Mouse (Mus musculus) limb, embryonic 15.5 days (tissue): ENCODE data around the gene Pbrm1. TPM values are rescaled to one million over a fixed set of nuclear protein-coding genes. Genes with fewer than 3 reads are reported as not detected.

Source experiments
- ATAC-seq: fragments of 200-750 bp; cut with Nextera tagmentation; 2 replicates; pipeline ENCODE4 v1.8.0; 2017; ENCODE audit warnings: low read depth, moderate TSS enrichment; ENCODE audit not compliant: insufficient number of reproducible peaks, low FRiP score, low TSS enrichment
- H3K27ac ChIP-seq: fragments of 300-500 bp; sonication (generic); 2 replicates; pipeline ENCODE4 v1.5.1; 2015; ENCODE audit warnings: moderate library complexity, mild to moderate bottlenecking, inconsistent platforms
- H3K27me3 ChIP-seq: fragments of 300-500 bp; sonication (generic); 2 replicates; pipeline ENCODE4 v1.6.1; 2015; ENCODE audit warnings: inconsistent platforms
- H3K36me3 ChIP-seq: fragments of 300-500 bp; sonication (generic); 2 replicates; pipeline ENCODE4 v1.6.1; 2015; ENCODE audit warnings: inconsistent platforms
- H3K4me1 ChIP-seq: fragments of 300-500 bp; sonication (generic); 2 replicates; pipeline ENCODE4 v1.6.1; 2015; ENCODE audit warnings: inconsistent platforms
- H3K4me2 ChIP-seq: fragments of 300-500 bp; sonication (generic); 2 replicates; pipeline ENCODE4 v1.6.1; 2015; ENCODE audit warnings: mild to moderate bottlenecking, inconsistent platforms
- H3K4me3 ChIP-seq: fragments of 300-500 bp; sonication (generic); 2 replicates; pipeline ENCODE4 v1.5.1; 2015; ENCODE audit warnings: mild to moderate bottlenecking, inconsistent platforms
- H3K9ac ChIP-seq: fragments of 300-500 bp; sonication (generic); 2 replicates; pipeline ENCODE4 v1.6.1; 2015; ENCODE audit warnings: inconsistent platforms
- H3K9me3 ChIP-seq: fragments of 300-500 bp; sonication (generic); 2 replicates; pipeline ENCODE4 v1.6.1; 2016; ENCODE audit warnings: inconsistent platforms
- WGBS: fragments of 180-500 bp; shearing (Covaris S2); methylation state at CpG from one replicate; pipeline ENCODE4 v1.1.7; 2015; 5-methylcytosine and 5-hydroxymethylcytosine counted together
- polyA plus RNA-seq: library from polyadenylated mRNA; unstranded; fragments of >200 nt; fragmentation: Nextera tagmentation; extraction: Ambion mirVana; gene quantifications from 2 replicates; pipeline ENCODE4 v1.2.1, GENCODE M21; 2015

Pbrm1 gene
- polyA plus RNA-seq, 1 experiment from 2014 or later: 117 TPM

- no peak for ATAC-seq
- Histone ChIP-seq H3K4me1 (peaks cover 19% of the 10 kb centered on the region), H3K36me3 (peaks cover 64% of the 10 kb centered on the region), H3K27me3 (no peaks in the 10 kb centered on the region), H3K4me3 (no peak overlapping the region), H3K4me2 (no peak overlapping the region), H3K27ac (no peak overlapping the region), H3K9me3 (no peaks in the 10 kb centered on the region), H3K9ac (no peak overlapping the region)
- 84% methylated on average over 1 of the region's 1 CpGs for WGBS
These were observed 2.9 kb upstream of the Pbrm1 start for GRCm38 (mm10) chr14:31016063-31016462.

DNA sequence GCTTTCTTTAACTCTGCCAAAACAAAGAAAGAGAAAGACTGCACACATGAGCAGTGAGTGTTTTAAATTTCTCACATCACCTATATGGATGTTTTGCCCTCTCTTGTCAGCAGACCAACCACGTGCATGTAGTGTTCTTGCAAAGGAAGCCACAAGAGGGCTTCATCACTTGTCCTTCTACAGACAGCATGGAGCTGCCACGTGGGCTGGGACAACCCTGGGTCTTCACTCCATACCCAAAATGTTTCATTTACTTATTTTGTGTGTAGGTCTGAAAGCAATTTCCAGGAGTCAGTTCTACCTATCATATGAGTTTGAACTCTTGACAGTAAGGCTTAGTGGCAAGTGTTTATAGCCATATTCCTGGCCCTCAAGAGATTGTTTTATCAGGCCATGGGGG, 1.1 kb upstream of the Pbrm1 start:
- H3K27ac ChIP-seq: no peak overlapping the region
- no peak for ATAC-seq
- H3K4me1 ChIP-seq: peaks cover 19% of the 10 kb centered on the region
- H3K4me3 ChIP-seq: peak overlapping the region; percentile 74
- peak overlapping the region; percentile 67 for H3K4me2 ChIP-seq
- WGBS: 0% methylated on average over 2 of the region's 2 CpGs
- no peaks in the 10 kb centered on the region for H3K27me3 ChIP-seq
- no peaks in the 10 kb centered on the region for H3K9me3 ChIP-seq
- peak overlapping the region; percentile 94 for H3K9ac ChIP-seq
- H3K36me3 ChIP-seq: peaks cover 46% of the 10 kb centered on the region

- peak overlapping the region; percentile 50 for H3K4me2 ChIP-seq
- peak overlapping the region; percentile 74 for H3K4me3 ChIP-seq
- H3K27me3 ChIP-seq: no peaks in the 10 kb centered on the region
- peak overlapping the region; percentile 94 for H3K9ac ChIP-seq
- no peaks in the 10 kb centered on the region for H3K9me3 ChIP-seq
- peaks cover 37% of the 10 kb centered on the region for H3K36me3 ChIP-seq
- WGBS: 2% methylated on average over 42 of the region's 56 CpGs
- peak overlapping the region; percentile 98 for H3K27ac ChIP-seq
- peaks cover 19% of the 10 kb centered on the region for H3K4me1 ChIP-seq
- ATAC-seq: peak; percentile 92
These were observed 630 bp downstream of the Pbrm1 start for GRCm38 (mm10) chr14:31019331-31020205.

DNA sequence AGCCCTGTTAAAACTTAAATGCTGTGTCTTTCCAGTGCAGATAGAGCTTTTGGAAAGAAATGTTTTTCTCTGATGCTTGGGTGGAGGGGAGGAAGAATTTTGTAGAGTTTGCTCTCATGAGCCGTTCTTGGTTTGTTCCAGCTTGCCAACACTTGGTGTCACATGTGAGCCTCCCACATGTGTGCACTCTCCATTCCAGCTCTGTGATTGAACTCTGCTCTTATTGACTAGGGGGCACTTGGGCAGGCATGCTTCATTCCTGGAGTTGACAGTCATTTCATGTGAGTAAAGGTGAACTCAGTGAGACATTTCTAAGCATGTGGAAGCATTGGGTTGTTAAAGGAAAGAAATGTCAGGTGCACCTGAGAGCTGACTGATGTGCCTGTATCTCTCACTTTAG, 3.6 kb downstream of the Pbrm1 start:
- no peaks in the 10 kb centered on the region for H3K27me3 ChIP-seq
- ATAC-seq: no peak
- no peak overlapping the region for H3K4me3 ChIP-seq
- H3K4me2 ChIP-seq: no peak overlapping the region
- peaks cover 13% of the 10 kb centered on the region for H3K4me1 ChIP-seq
- 38% methylated on average over 1 of the region's 1 CpGs for WGBS
- H3K27ac ChIP-seq: no peak overlapping the region
- no peak overlapping the region for H3K9ac ChIP-seq
- peaks cover 34% of the 10 kb centered on the region for H3K36me3 ChIP-seq
- no peaks in the 10 kb centered on the region for H3K9me3 ChIP-seq

- 76% methylated on average over 3 of the region's 3 CpGs for WGBS
- Histone ChIP-seq H3K27ac (no peak overlapping the region), H3K4me3 (no peak overlapping the region), H3K4me1 (peaks cover under 1% of the 10 kb centered on the region; the same call in 1 of the 2 replicates), H3K9ac (no peak overlapping the region), H3K36me3 (peaks cover 51% of the 10 kb centered on the region), H3K4me2 (no peak overlapping the region), H3K27me3 (no peaks in the 10 kb centered on the region), H3K9me3 (no peaks in the 10 kb centered on the region)
- ATAC-seq: no peak
These were observed 6.8 kb downstream of the Pbrm1 start for GRCm38 (mm10) chr14:31025785-31026184.

GRCm38 (mm10) chr14:31045296-31045695, 26.4 kb downstream of the Pbrm1 start:
- Histone ChIP-seq H3K9me3 (no peaks in the 10 kb centered on the region), H3K4me1 (no peaks in the 10 kb centered on the region), H3K9ac (no peak overlapping the region), H3K4me3 (no peak overlapping the region), H3K27me3 (no peaks in the 10 kb centered on the region), H3K4me2 (no peak overlapping the region), H3K36me3 (peaks cover 60% of the 10 kb centered on the region), H3K27ac (no peak overlapping the region)
- ATAC-seq: no peak
- 87% methylated on average over 5 of the region's 5 CpGs for whole genome bisulfite sequencing

GRCm38 (mm10) chr14:31045817-31046216, 26.9 kb downstream of the Pbrm1 start:
- WGBS: 96% methylated on average over 1 of the region's 1 CpGs
- Histone ChIP-seq H3K9me3 (no peaks in the 10 kb centered on the region), H3K27me3 (no peaks in the 10 kb centered on the region), H3K4me3 (no peak overlapping the region), H3K9ac (no peak overlapping the region), H3K4me2 (no peak overlapping the region), H3K4me1 (no peaks in the 10 kb centered on the region), H3K36me3 (peaks cover 66% of the 10 kb centered on the region), H3K27ac (no peak overlapping the region)
- no peak for ATAC-seq

- Histone ChIP-seq H3K9me3 (no peaks in the 10 kb centered on the region), H3K36me3 (peaks cover 72% of the 10 kb centered on the region), H3K9ac (no peak overlapping the region), H3K4me2 (no peak overlapping the region), H3K27me3 (no peaks in the 10 kb centered on the region), H3K4me1 (no peaks in the 10 kb centered on the region), H3K4me3 (no peak overlapping the region), H3K27ac (no peak overlapping the region)
- ATAC-seq: no peak
- WGBS: 72% methylated on average over 1 of the region's 1 CpGs
These were observed 43.3 kb downstream of the Pbrm1 start for GRCm38 (mm10) chr14:31062277-31062676.

GRCm38 (mm10) chr14:31069086-31069733, 50.3 kb downstream of the Pbrm1 start:
- Histone ChIP-seq H3K27ac (no peak overlapping the region), H3K9ac (no peak overlapping the region), H3K4me2 (no peak overlapping the region), H3K36me3 (peaks cover 66% of the 10 kb centered on the region), H3K27me3 (no peaks in the 10 kb centered on the region), H3K9me3 (no peaks in the 10 kb centered on the region), H3K4me1 (no peaks in the 10 kb centered on the region), H3K4me3 (no peak overlapping the region)
- ATAC-seq: no peak
- WGBS: 96% methylated on average over 4 of the region's 4 CpGs

GRCm38 (mm10) chr14:31078597-31079208, 59.8 kb downstream of the Pbrm1 start:
- H3K4me2 ChIP-seq: no peak overlapping the region
- ATAC-seq: no peak
- H3K27ac ChIP-seq: no peak overlapping the region
- H3K9ac ChIP-seq: no peak overlapping the region
- H3K36me3 ChIP-seq: peaks cover 71% of the 10 kb centered on the region
- no peaks in the 10 kb centered on the region for H3K27me3 ChIP-seq
- H3K4me1 ChIP-seq: no peaks in the 10 kb centered on the region
- H3K4me3 ChIP-seq: no peak overlapping the region
- H3K9me3 ChIP-seq: no peaks in the 10 kb centered on the region
- WGBS: 93% methylated on average over 3 of the region's 3 CpGs

GRCm38 (mm10) chr14:31079313-31080028, 60.5 kb downstream of the Pbrm1 start:
- H3K27ac ChIP-seq: no peak overlapping the region
- peaks cover 64% of the 10 kb centered on the region for H3K36me3 ChIP-seq
- H3K4me2 ChIP-seq: no peak overlapping the region
- H3K9me3 ChIP-seq: no peaks in the 10 kb centered on the region
- H3K4me1 ChIP-seq: no peaks in the 10 kb centered on the region
- no peak overlapping the region for H3K9ac ChIP-seq
- ATAC-seq: no peak
- no peaks in the 10 kb centered on the region for H3K27me3 ChIP-seq
- no peak overlapping the region for H3K4me3 ChIP-seq
- 84% methylated on average over 3 of the region's 3 CpGs for WGBS
